Mouse (Mus musculus) embryonic stem cell, embryonic (primary cell): ENCODE results near the gene Fgd6.

ENCODE experiments used
- CTCF ChIA-PET, 4 experiments: fragments of 300-600 bp in 2 of 4; fragments of 350-600 bp in 2 of 4; sonication (Branson Sonifier 250); formaldehyde crosslinking; loops; one replicate each; lab custom pipeline; 2022; ENCODE audit warnings: inconsistent platforms in 2 of 4; lab: Charles Lee
- POLR2A ChIA-PET, 4 experiments: fragments of 300-600 bp in 2 of 4; fragments of 350-600 bp in 2 of 4; sonication (Branson Sonifier 250); formaldehyde crosslinking; loops; one replicate each; lab custom pipeline; 2022; ENCODE audit warnings: antibody characterized with exemption in 4 of 4, inconsistent platforms in 1 of 4; lab: Charles Lee

The Fgd6 gene

DNA sequence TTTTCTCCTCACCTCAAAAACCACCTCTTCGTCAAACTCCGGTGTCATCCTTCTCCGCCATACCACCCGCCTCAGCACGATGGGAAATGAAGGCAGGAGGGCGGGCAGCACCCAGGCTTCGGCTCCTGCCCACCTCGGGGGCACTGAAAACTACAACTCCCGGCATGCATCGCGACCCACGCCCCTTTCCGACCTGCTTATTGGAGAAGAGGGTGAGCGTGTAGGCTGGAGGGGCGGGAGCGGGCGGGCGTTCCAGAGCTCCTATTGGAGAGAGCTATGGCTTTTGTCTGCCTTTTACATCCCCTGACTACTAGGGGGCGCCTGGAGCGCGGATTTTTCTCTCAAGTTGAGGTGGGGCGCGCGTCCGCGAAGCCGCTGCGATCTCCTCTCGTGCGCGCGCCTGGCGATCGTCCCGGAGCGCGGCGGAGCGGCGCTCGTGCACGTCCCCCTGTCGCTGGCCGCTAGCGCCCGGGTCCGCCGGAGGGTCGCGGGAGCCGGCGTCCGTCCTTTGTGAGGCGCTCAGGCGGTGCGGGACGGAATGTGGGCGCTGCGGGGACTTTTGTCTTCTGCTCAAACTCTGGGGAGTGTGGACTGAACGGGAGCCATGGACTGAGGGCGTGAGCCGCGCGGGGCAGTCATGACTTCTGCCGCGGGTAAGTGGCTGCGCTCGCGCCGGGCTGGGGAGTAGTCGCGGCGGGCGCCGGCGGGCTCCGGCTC, at the start of gene Fgd6, which contains the start of gene Vezt:
Fgd6 (plus strand) TSS at position 344 of the 717 bp plus-strand sequence.
Vezt (minus strand) TSS at position 160 of the 717 bp plus-strand sequence.
- POLR2A ChIA-PET: interaction anchor here (0.5 to 3.1 kb wide), 57 partner anchors 8 to 1214 kb away, joined by 3 to 21 read pairs (median 4); partner anchors contain the start of genes Lta4h (in 1 of the 4) and Ndufa12 (in 1 of the 4)
- CTCF ChIA-PET: interaction anchor here in 3 of 4 experiments (0.5 to 2.1 kb wide), 22 partner anchors 8 to 1575 kb away, joined by 3 to 19 read pairs (median 4); partner anchors contain the start of gene Ndufa12 (in 1 of the 3)

DNA sequence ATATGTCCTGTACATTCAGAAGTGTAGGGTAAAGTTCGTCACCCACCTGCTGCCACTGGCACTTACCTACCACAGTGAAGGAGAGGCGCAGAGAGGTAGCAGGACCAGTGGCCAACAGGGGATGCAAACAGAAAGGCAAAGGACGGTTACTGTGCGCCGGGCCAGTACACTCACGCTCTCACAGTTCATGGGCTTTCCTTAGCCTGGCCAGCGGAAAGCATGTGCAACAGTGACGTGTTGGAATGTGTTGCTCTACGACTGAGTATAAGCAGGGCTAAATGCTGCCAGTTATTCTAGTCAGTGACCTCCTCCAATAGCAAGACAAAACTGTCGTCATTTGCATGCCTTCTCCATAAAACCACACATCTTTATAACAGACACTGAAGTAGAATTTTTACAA, 41.7 kb upstream of the Fgd6 start:
- CTCF ChIA-PET: no interaction called here
- POLR2A ChIA-PET: no interaction called here

DNA sequence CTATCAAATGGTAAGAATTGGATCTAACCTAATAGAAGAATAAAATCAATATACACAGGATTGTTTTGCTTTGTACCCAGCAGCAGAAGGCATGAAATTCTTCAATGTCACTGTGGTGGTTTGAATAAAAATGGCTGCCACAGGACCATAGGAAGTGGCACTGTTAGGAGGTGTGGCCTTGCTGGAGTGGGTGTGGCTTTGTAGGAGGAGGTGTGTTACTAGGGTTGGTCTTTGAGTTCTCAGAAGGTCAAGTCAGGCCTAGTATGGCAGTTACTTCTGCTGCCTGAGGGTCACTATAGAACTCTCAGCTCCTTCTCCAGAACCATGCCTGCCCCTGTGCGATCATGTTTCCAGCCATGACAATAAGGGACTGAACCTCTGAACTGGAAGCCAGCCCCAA, 40.7 kb upstream of the Fgd6 start:
- POLR2A ChIA-PET: interaction anchor here in 1 of 4 experiments (0.9 to 1.0 kb wide), 2 partner anchors 10 to 153 kb away, joined by 3 read pairs; partner anchors contain the start of gene Nr2c1
- CTCF ChIA-PET: no interaction called here

DNA sequence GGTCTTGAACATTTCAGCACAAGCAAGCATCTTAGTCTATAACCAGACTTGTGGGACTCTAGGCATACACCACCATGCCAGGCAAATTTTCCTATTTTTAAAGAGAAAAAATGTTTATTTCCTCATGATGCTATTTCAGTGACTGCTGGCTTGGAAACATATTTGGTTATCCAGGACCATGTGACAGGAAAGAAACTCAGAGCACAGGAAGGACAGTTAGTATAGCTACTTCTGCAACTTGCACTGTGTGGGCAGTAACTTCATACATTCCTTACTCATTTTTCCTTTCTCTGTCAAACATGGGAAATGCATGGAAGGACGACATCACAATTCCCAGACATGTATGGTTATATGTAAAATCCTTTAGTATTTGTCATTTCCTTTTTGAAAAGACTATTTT, 36.4 kb upstream of the Fgd6 start:
- POLR2A ChIA-PET: interaction anchor here in 1 of 4 experiments (0.8 to 3.2 kb wide), 2 partner anchors 9 to 21 kb away, joined by 3 to 11 read pairs; no protein-coding TSS in a partner anchor
- CTCF ChIA-PET: interaction anchor here in 2 of 4 experiments (0.5 to 0.6 kb wide), 2 partner anchors 26 to 276 kb away, joined by 3 to 16 read pairs; no protein-coding TSS in a partner anchor

DNA sequence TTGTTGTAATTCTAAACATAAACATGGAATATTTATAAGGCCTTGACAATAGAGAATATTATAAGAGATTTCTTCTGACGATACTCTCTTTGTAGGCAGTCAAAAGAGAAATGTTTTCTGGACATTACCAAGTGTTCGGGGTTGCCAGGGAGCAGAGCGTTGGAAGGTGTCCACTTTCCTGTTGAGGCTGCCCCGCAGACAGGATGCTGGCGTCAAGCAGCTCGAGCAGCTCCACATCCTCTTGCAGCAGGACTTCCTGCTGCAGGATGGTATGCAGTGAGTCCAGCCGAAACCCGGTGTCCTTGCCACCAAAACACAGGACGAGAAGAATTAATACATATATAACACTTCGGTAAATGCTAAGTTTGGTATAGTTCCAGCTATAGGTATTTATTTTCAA, 35.6 kb upstream of the Fgd6 start:
- ChIA-PET POLR2A (interaction anchor here in 1 of 4 experiments (3.2 kb wide), 1 partner anchor 10 kb away, joined by 11 read pairs; no protein-coding TSS in a partner anchor), CTCF (no interaction called here)

DNA sequence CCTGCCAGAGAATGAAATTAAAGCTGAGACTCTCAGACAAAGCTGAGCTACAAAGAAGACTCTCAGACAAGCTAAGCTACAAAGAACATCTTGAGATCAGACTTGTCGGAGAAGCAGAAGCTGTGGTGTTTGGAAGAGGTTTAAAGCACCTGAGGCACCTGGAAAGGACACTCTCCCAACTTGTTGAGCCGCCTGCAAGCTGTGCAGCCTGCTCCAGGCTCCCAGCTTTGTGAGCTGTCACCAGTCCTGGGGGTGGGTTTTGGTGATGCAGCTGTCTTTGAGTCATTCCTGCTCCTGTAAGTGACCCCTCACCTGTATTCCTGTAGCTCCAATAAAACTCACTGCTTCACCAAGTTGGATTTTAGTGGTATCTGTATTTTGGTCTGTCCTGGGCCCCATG, 27.4 kb upstream of the Fgd6 start:
- POLR2A ChIA-PET: interaction anchor here in 1 of 4 experiments (1.3 kb wide), 1 partner anchor 27 kb away, joined by 4 read pairs; the partner anchor contains the start of genes Fgd6 and Vezt
- CTCF ChIA-PET: no interaction called here

DNA sequence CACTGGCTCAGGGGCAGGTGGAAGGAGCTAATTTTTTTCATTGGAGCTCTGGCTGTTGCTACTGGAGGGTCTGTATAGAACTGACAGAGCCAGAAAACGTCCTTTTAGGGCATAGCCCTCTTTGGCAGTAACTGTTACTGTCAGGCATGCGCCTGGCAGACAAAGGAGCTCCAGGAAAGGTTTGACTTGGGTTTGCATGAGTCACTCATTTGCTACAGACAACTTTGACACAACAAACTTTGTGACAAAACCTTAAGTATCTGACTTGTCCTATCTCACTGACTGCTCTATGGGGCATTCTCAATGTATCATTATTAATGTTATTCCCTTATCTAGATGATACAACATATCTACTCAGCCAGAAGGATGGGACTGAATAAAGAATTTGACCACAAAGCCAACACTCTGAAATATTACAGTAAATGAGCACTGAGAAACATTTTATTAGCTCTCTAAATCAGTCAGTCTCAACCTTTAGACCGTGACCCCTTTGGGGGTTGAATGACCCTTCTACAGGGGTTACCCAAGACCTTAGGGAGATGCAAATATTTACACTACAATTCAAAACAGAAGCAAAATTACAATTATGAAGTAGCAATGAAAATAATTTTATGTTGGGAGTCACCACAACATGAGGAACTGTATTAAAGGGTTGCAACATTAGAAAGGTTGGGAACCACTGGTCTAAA, 25.7 kb upstream of the Fgd6 start:
- POLR2A ChIA-PET: interaction anchor here in 2 of 4 experiments (0.6 to 1.2 kb wide), 4 partner anchors 20 to 188 kb away, joined by 3 to 4 read pairs (median 4); partner anchors contain the start of genes Fgd6 (in 2 of the 2) and Vezt (in 2 of the 2)

DNA sequence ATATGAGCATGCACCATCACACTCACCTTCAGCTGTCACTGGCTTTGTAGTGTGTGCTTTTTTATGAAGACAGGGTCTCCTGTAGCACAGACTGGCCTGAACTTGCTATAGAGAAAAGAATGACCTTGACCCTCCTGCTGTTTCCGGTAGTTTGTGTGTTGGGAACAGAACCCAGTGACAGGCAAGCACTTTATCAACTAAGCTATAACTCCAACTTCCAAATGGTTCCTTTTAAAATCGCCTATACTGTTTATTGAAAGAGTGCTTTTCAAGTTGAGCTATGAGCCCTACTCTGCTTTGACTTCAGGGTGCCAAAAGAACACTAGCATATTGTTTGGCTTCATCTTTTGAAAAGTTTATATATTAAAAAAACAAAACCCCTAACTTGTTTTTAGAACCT, 24.8 kb upstream of the Fgd6 start:
- ChIA-PET CTCF (interaction anchor here in 1 of 4 experiments (1.6 kb wide), 1 partner anchor 101 kb away, joined by 3 read pairs; no protein-coding TSS in a partner anchor), POLR2A (interaction anchor here in 1 of 4 experiments (0.9 to 1.2 kb wide), 2 partner anchors 21 to 25 kb away, joined by 3 to 4 read pairs; partner anchors contain the start of genes Fgd6 and Vezt)

More for the DNA sequence above, 25.7 kb upstream of the Fgd6 start:
- CTCF ChIA-PET: interaction anchor here in 3 of 4 experiments (0.6 to 0.9 kb wide), 3 partner anchors 20 to 106 kb away, joined by 3 to 5 read pairs (median 5); no protein-coding TSS in a partner anchor

DNA sequence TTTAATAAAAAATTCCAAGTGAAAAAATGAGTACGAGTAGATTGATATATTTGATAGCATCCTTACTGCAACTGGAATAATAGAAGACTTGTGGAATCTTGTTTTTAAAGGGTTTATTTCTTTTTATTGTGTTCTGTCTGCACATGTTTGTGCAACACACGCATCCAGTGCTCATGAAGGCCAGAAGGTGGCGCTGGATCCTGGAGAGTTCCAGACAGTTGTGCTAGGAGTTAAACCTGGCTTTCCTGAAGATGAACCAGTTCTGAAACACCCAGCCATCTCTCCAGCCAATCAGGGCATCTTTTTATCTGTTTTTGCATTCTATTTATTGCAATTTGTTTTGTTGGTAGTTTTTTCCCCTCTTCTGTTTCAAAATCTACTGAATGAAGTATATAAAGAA, 22.6 kb upstream of the Fgd6 start:
- ChIA-PET CTCF (interaction anchor here in 1 of 4 experiments (2.2 kb wide), 1 partner anchor 103 kb away, joined by 6 read pairs; no protein-coding TSS in a partner anchor), POLR2A (no interaction called here)

DNA sequence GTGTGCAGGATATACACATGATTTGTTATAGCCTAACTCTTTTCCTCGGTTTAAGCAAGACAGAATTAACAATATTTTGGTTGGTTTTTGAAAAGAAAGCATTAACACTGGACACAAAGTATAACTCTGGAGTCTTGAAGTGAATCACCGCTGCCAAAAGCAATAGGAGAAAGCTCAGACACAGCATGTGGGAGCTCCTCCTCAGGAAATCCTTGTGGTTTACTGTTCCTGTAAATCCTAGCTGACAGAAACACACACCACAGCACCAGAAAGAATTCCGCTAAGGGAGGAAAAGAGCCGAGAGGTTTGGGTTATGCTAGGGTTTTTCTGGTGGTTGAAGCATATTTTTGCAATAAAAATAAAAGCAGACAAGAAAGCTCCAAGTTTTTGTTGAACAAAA, 21.6 kb upstream of the Fgd6 start:
- POLR2A ChIA-PET: interaction anchor here in 1 of 4 experiments (0.9 to 1.4 kb wide), 2 partner anchors 10 to 14 kb away, joined by 3 read pairs; no protein-coding TSS in a partner anchor
- CTCF ChIA-PET: interaction anchor here in 2 of 4 experiments (1.0 to 2.2 kb wide), 3 partner anchors 102 to 195 kb away, joined by 3 to 6 read pairs (median 3); no protein-coding TSS in a partner anchor

DNA sequence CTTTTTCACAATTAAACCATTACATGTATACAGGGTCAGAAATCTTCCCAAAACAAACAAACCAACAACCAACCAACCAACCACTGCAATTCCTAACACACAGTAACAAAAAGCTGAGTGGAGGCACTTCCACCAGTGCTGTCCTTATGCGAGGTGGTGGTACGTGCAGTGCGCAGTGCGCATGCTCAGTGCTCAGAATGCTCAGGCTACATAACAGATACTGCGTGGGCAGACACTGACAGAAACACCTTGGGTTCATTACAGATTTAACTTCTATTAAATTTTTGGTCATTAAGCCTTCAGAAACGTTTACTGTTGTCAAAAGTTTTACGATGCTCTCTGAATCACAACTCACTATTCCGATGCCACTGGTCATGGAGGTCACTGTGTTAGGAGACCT, 18.3 kb upstream of the Fgd6 start:
- CTCF ChIA-PET: interaction anchor here in 1 of 4 experiments (0.6 to 1.4 kb wide), 3 partner anchors 18 to 99 kb away, joined by 3 to 4 read pairs (median 3); partner anchors contain the start of genes Fgd6 and Vezt
- POLR2A ChIA-PET: interaction anchor here in 3 of 4 experiments (0.5 to 1.9 kb wide), 5 partner anchors 11 to 780 kb away, joined by 3 to 8 read pairs (median 3); partner anchors contain the start of genes Fgd6 (in 2 of the 3) and Vezt (in 2 of the 3)

DNA sequence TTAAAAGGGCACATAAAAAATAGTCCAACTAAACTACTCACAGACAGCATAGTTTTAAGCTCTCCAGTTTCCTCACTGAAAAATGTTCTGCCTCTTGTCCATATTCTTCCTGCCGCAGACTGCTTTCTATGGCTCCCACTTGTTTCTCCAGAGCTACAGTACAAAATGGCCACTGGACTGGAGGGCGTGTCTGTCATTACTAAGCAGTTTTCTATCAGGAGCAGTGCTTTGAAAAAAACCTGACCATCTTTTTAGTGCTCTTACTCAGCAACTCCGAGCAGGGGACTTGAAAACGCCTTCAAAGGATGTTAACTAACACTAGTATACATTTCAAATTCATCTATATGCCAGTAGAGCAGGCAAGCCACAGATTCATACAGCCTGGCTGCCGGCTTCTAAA, 15.2 kb upstream of the Fgd6 start:
- ChIA-PET POLR2A (interaction anchor here in 2 of 4 experiments (1.0 to 1.4 kb wide), 4 partner anchors 10 to 89 kb away, joined by 3 to 7 read pairs (median 3); partner anchors contain the start of genes Fgd6 (in 1 of the 2) and Vezt (in 1 of the 2)), CTCF (no interaction called here)

DNA sequence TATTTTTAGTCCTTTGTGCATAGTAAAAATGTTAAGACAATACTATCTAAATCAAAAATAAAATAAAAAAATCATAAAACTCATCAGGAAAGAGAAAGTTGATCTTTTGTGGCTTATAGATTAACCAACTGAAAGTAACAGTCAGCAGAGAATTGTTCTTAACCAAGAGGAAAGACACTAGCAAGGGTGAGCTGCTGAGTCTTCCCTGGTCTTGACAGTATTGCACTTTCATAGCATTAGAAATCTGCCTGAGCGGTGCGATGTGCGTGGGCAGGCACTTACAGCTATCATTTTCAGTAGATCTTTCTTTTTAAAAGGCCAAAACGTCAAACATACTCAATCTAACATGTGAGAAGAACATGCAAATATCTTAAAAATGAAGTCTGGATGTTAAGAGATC, 14.7 kb upstream of the Fgd6 start:
- POLR2A ChIA-PET: interaction anchor here in 2 of 4 experiments (0.5 to 1.4 kb wide), 5 partner anchors 10 to 89 kb away, joined by 3 to 7 read pairs (median 3); partner anchors contain the start of genes Fgd6 (in 1 of the 2) and Vezt (in 1 of the 2)
- CTCF ChIA-PET: no interaction called here

DNA sequence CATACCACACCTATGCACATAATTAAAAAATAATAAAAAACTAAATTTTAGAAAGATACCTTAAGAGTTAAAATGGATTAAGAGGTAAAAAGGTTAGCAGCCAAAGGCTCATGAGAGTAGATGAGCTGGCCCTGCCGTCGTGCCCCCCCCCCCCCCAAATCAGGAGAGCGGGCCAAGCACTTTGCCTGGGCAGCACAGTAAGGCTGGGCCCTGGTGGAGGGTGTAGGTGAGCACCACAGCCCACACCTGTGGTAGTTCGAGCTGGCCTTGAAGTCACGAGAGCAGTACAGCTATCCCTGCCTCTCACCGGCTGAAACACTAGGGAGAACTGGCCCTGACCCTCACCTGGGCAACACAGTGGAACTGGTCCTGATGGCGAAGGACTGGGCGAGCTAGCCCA, 10.7 kb upstream of the Fgd6 start:
- ChIA-PET POLR2A (interaction anchor here in 2 of 4 experiments (1.2 to 2.5 kb wide), 2 partner anchors 10 to 16 kb away, joined by 6 to 8 read pairs; partner anchors contain the start of genes Fgd6 (in 1 of the 2) and Vezt (in 1 of the 2)), CTCF (interaction anchor here in 3 of 4 experiments (0.6 to 1.0 kb wide), 3 partner anchors 10 to 26 kb away, joined by 3 to 16 read pairs (median 4); partner anchors contain the start of genes Fgd6 (in 2 of the 3) and Vezt (in 2 of the 3))

DNA sequence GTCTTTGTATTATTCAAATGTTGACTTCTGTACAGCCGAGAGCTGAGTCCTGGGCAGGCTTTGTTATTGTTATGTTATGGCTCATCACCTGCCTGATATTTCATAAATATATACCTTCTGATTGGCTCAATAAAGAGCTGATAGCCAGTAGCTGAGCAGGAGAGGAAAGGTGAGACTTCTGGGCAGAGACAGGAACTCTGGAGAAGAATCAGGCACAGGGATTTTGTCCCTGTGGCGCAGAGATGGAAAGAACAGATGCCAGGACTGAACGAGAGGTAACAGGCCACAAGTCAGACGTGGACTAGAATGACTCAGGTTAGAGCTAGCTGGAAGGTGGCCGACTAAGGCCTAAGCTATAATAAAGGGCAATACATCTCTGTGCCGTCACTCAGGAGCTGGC, 7.3 kb upstream of the Fgd6 start:
- ChIA-PET CTCF (no interaction called here), POLR2A (interaction anchor here in 1 of 4 experiments (1.2 to 1.6 kb wide), 2 partner anchors 11 to 14 kb away, joined by 3 read pairs; no protein-coding TSS in a partner anchor)

DNA sequence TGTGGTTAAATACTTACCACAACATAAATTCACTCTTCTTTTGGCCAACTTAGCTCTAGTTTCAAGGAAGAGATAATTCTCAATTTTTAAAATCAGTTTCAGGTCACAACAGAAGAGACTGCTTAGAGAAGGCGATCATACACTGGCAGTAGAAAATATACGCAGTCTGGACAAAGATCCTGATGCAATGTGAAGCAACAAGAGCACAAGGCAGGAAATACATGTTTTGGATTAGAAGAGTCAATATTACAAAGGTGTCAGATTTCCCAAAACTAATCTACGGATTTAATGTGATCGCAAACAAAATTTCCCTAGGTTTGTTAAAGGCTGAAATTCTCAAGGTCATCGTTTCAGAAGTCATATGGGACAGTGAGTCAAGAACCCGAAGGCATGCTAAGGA, 4.6 kb upstream of the Fgd6 start:
- ChIA-PET CTCF (no interaction called here), POLR2A (interaction anchor here in 1 of 4 experiments (1.1 to 1.3 kb wide), 2 partner anchors 11 to 26 kb away, joined by 3 read pairs; no protein-coding TSS in a partner anchor)
